In genomic region chr2:110191965-110192701, GRCm38 (mm10) we compare ENCODE assay signal across 9 mouse cellular contexts.
DNase-seq lines count a peak whose midpoint lies in the region; ATAC-seq and TF ChIP-seq lines count a peak whose summit lies in the region.
"Had no signal": no experiment of that assay in that cellular context is flagged by ENCODE, and none has a peak within 500 bp of the region (broad histone marks: within the 10 kb centered on the region; RNA-seq: fewer than 3 reads in every experiment).

No protein-coding gene starts in this region.

- no peaks in the 10 kb centered on the region for H3K27me3 ChIP-seq in hindbrain, embryonic 15.5 days
- no peaks in the 10 kb centered on the region for H3K27me3 ChIP-seq in limb, embryonic 14.5 days (ENCODE audit: control insufficient read depth, insufficient read depth, low read length)
- H3K27me3 ChIP-seq in neural tube, embryonic 12.5 days (replicated peaks), result no peaks in the 10 kb centered on the region
- H3K27me3 ChIP-seq: CH12.LX had no signal

- peak overlapping the region; percentile 72 for H3K27ac ChIP-seq in gastrocnemius, adult 2 months
- H3K27ac ChIP-seq in hindbrain, embryonic 15.5 days (replicated peaks), result no peak overlapping the region
- H3K27ac ChIP-seq in limb, embryonic 14.5 days (replicated peaks; ENCODE audit: low read depth, low read length), result peak overlapping the region; percentile 80
- peak overlapping the region; percentile 20; the same call in 1 of the 2 replicates for H3K27ac ChIP-seq in neural tube, embryonic 12.5 days

- ATAC-seq in hindbrain, embryonic 15.5 days (ENCODE audit: low FRiP score, low read depth), result peak; percentile 63; the same call in 1 of the 2 replicates
- peak; percentile 90 for ATAC-seq in limb, embryonic 14.5 days (ENCODE audit: low FRiP score, low read depth)
- ATAC-seq in neural tube, embryonic 12.5 days (ENCODE audit: low FRiP score, low read depth), result peak; percentile 70

- DNase-seq in lung, adult 18-20 months, result peak; percentile 46 to 56
- no peak for DNase-seq in lung, postnatal 25 days (ENCODE audit: low spot score)
- peak; percentile 93 for DNase-seq in gastrocnemius, adult 2 months
- DNase-seq in limb, embryonic 14.5 days (ENCODE audit: low spot score), result peak; percentile 96
- DNase-seq in cerebellum, postnatal 4 days (ENCODE audit: low spot score in 2 of 2), result no peak
- no peak for DNase-seq in cerebellum, adult 11-12 months

- H3K36me3 ChIP-seq in hindbrain, embryonic 15.5 days, result no peaks in the 10 kb centered on the region
- no peaks in the 10 kb centered on the region for H3K36me3 ChIP-seq in limb, embryonic 14.5 days (ENCODE audit: control insufficient read depth, insufficient read depth, low read length)
- H3K36me3 ChIP-seq in neural tube, embryonic 12.5 days, result no peaks in the 10 kb centered on the region

- 10% methylated on average over 15 of the region's 15 CpGs for WGBS in hindbrain, embryonic 15.5 days
- 14% methylated on average over 15 of the region's 15 CpGs for WGBS in limb, embryonic 14.5 days
- 11% methylated on average over 15 of the region's 15 CpGs for WGBS in neural tube, embryonic 12.5 days

- peak overlapping the region; percentile 40 for H3K4me2 ChIP-seq in hindbrain, embryonic 15.5 days
- H3K4me2 ChIP-seq in limb, embryonic 14.5 days (replicated peaks; ENCODE audit: low read depth, low read length, severe bottlenecking), result peak overlapping the region; percentile 42
- peak overlapping the region; percentile 44 for H3K4me2 ChIP-seq in neural tube, embryonic 12.5 days (replicated peaks)

- intact Hi-C loops in gastrocnemius, adult 2 months (cut with DNase I), result no loop called here

- peak overlapping the region; percentile 57 for H3K4me3 ChIP-seq in gastrocnemius, adult 2 months
- no peak overlapping the region for H3K4me3 ChIP-seq in hindbrain, embryonic 15.5 days
- peak overlapping the region; percentile 9; the same call in 1 of the 2 replicates for H3K4me3 ChIP-seq in limb, embryonic 14.5 days (replicated peaks; ENCODE audit: low read length)
- no peak overlapping the region for H3K4me3 ChIP-seq in neural tube, embryonic 12.5 days

- H3K4me1 ChIP-seq in hindbrain, embryonic 15.5 days (replicated peaks), result peaks cover 14% of the 10 kb centered on the region
- peaks cover 36% of the 10 kb centered on the region for H3K4me1 ChIP-seq in limb, embryonic 14.5 days (ENCODE audit: control insufficient read depth, insufficient read depth, low read length)
- peaks cover 22% of the 10 kb centered on the region for H3K4me1 ChIP-seq in neural tube, embryonic 12.5 days

- no peaks in the 10 kb centered on the region for H3K9me3 ChIP-seq in hindbrain, embryonic 15.5 days
- no peaks in the 10 kb centered on the region for H3K9me3 ChIP-seq in limb, embryonic 14.5 days (ENCODE audit: control insufficient read depth, low read length)
- H3K9me3 ChIP-seq in neural tube, embryonic 12.5 days, result no peaks in the 10 kb centered on the region

- no peak overlapping the region for H3K9ac ChIP-seq in hindbrain, embryonic 15.5 days
- no peak overlapping the region for H3K9ac ChIP-seq in limb, embryonic 14.5 days (ENCODE audit: low read depth, low read length, severe bottlenecking)
- H3K9ac ChIP-seq in neural tube, embryonic 12.5 days, result no peak overlapping the region

- TF ChIP-seq CTCF in gastrocnemius, adult 2 months (IDR thresholded peaks at IDR 0.05), result no peak

- no peak for TF ChIP-seq POLR2A in limb, embryonic 14.5 days (IDR thresholded peaks at IDR 0.05; ENCODE audit: borderline replicate concordance, extremely low read depth, insufficient read depth, insufficient read length)

Comparison
In these comparisons a context has a peak if more than half of its experiments do, and no peak if none do; other contexts are left out.
1. DNase-seq: peak in lung, adult 18-20 months (2 of 2), gastrocnemius, adult 2 months (single experiment) and limb, embryonic 14.5 days (single experiment); none in lung, postnatal 25 days (single experiment), cerebellum, postnatal 4 days (0 of 2) and cerebellum, adult 11-12 months (single experiment).
2. H3K4me3 ChIP-seq: peak in gastrocnemius, adult 2 months (single experiment) and limb, embryonic 14.5 days (single experiment); none in hindbrain, embryonic 15.5 days (single experiment) and neural tube, embryonic 12.5 days (single experiment).
3. Peak in every context shown above with its lines, with median percentiles within 50 percentile points of each other: ATAC-seq and H3K4me2 ChIP-seq.